Mouse (Mus musculus) intestine, embryonic 16.5 days (tissue): ENCODE data around the gene Ppp1r37. TPM values are rescaled to one million over a fixed set of nuclear protein-coding genes. Genes with fewer than 3 reads are reported as not detected.

Experiments
- ATAC-seq: fragments of 200-750 bp; cut with Nextera tagmentation; 2 replicates; pipeline ENCODE4 v1.8.0; 2017; ENCODE audit warnings: moderate TSS enrichment, moderate library complexity
- H3K27ac ChIP-seq: fragments of 300-500 bp; sonication (generic); 2 replicates; pipeline ENCODE4 v1.5.1; 2014; ENCODE audit warnings: mild to moderate bottlenecking, low read length
- H3K27me3 ChIP-seq: fragments of 300-500 bp; sonication (generic); replicated peaks from 2 replicates; pipeline ENCODE4 v1.6.1; 2014; ENCODE audit warnings: low read length, control low read depth, mixed read lengths; ENCODE audit not compliant: control insufficient read depth, insufficient read depth
- H3K36me3 ChIP-seq: fragments of 300-500 bp; sonication (generic); 2 replicates; pipeline ENCODE4 v1.6.1; 2014; ENCODE audit warnings: low read length, control low read depth; ENCODE audit not compliant: control insufficient read depth, insufficient read depth
- H3K4me1 ChIP-seq: fragments of 300-500 bp; sonication (generic); 2 replicates; pipeline ENCODE4 v1.6.1; 2014; ENCODE audit warnings: low read length, control low read depth, mixed read lengths; ENCODE audit not compliant: control insufficient read depth, insufficient read depth
- H3K4me2 ChIP-seq: fragments of 300-500 bp; sonication (generic); 2 replicates; pipeline ENCODE4 v1.6.1; 2014; ENCODE audit warnings: low read depth, low read length, control low read depth
- H3K4me3 ChIP-seq: fragments of 300-500 bp; sonication (generic); 2 replicates; pipeline ENCODE4 v1.5.1; 2014; ENCODE audit warnings: mild to moderate bottlenecking, low read length
- H3K9ac ChIP-seq: fragments of 300-500 bp; sonication (generic); 2 replicates; pipeline ENCODE4 v1.6.1; 2014; ENCODE audit warnings: low read depth, low read length
- H3K9me3 ChIP-seq: fragments of 300-500 bp; sonication (generic); 2 replicates; pipeline ENCODE4 v1.6.1; 2016; ENCODE audit warnings: low read length, control low read depth; ENCODE audit not compliant: control insufficient read depth
- WGBS: fragments of 180-500 bp; shearing (Covaris S2); extraction: QIAGEN DNeasy Blood & Tissue Kit; methylation state at CpG from one replicate; pipeline ENCODE4 v1.1.7; 2014; 5-methylcytosine and 5-hydroxymethylcytosine counted together
- polyA plus RNA-seq: library from polyadenylated mRNA; unstranded; fragments of >200 nt; fragmentation: Nextera tagmentation; extraction: Ambion mirVana; gene quantifications from 2 replicates; pipeline ENCODE4 v1.2.1, GENCODE M21; 2015

Gene Ppp1r37
- polyA plus RNA-seq, 1 experiment from 2014 or later: 15.5 TPM

DNA sequence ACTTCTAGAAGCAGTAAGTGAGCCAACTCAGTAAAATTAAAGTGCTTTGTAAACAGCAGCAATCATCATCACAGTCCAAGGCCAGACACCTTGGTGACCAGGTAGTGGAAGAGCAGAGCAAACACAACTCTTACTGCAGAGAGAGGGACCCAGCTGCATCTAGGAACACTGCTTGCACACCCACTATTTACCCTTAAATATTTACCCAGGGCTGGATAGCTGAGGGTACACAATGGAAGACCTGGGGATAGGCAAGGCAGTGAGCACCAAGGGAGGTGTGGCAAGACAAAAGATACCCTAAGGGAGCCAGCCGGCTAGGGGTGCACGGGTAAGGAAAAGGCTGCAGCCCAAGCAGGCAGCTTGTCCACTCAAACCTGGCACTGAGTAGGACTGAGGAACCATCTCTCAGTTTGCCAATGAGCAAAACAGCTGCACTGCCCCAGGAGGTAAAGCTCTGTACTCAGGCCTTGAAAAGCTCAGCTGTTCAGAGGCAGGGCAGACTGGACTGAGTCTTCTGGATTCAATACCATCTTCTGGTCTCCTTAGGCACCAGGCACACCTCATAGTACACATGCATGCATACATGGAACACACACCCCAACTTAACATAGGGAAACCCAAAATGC, 15.4 kb downstream of the Ppp1r37 start:
- no peaks in the 10 kb centered on the region for H3K27me3 ChIP-seq
- no peak overlapping the region for H3K9ac ChIP-seq
- H3K4me3 ChIP-seq: no peak overlapping the region
- no peaks in the 10 kb centered on the region for H3K9me3 ChIP-seq
- 67% methylated on average over 2 of the region's 2 CpGs for WGBS
- H3K4me1 ChIP-seq: peaks cover 40% of the 10 kb centered on the region
- ATAC-seq: peak; percentile 62
- H3K36me3 ChIP-seq: no peaks in the 10 kb centered on the region
- H3K4me2 ChIP-seq: no peak overlapping the region
- peak overlapping the region; percentile 19; the same call in 1 of the 2 replicates for H3K27ac ChIP-seq

DNA sequence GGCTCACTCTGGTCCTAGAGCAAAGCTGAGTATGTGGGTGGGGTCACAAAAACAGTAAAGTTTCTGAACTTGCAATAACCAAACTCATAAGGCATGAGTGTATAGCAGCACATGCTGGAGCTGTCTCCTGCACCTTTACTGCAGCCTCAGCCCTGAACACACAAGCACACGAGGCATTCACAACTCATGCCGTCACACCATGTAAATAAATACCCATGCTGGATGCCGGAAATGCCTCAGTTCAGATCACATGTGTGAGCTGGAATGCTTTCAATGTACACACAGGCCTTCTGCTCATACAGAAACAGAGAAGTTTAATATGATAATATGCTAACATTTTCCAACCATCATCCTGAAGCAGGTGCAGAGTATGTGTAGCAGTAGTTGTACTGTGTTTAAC, 16.9 kb downstream of the Ppp1r37 start:
- ATAC-seq: peak; percentile 21; the same call in 1 of the 2 replicates
- H3K27me3 ChIP-seq: no peaks in the 10 kb centered on the region
- peaks cover 34% of the 10 kb centered on the region for H3K4me1 ChIP-seq
- no peak overlapping the region for H3K9ac ChIP-seq
- no peak overlapping the region for H3K4me2 ChIP-seq
- H3K4me3 ChIP-seq: no peak overlapping the region
- WGBS: 29% methylated on average over 3 of the region's 3 CpGs
- H3K36me3 ChIP-seq: no peaks in the 10 kb centered on the region
- no peaks in the 10 kb centered on the region for H3K9me3 ChIP-seq
- H3K27ac ChIP-seq: 0 out of 2 replicates have a peak overlapping the region, but pooled peaks have one; percentile 27

DNA sequence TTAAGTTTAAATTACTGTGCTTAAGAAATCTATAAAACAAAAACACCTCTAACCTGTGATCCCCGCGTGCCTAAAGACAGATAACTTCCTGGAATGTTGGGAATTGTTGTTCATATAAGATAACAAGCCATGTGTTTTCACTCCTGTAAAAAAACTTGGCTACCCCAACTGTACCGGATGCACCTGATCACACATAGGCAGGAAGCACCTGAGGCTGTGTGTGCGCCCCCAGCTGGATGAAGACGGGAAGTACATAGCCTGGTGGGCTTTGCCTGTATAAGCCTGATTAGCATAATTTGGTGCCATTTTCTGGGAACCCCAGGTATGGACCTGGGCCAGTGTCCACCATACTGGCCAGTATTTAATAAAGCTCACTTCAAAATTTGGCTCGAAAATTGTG, 19.3 kb downstream of the Ppp1r37 start:
- H3K4me1 ChIP-seq: peaks cover 34% of the 10 kb centered on the region
- H3K9ac ChIP-seq: no peak overlapping the region
- H3K4me2 ChIP-seq: no peak overlapping the region
- H3K4me3 ChIP-seq: no peak overlapping the region
- no peaks in the 10 kb centered on the region for H3K36me3 ChIP-seq
- no peaks in the 10 kb centered on the region for H3K9me3 ChIP-seq
- WGBS: 48% methylated on average over 6 of the region's 6 CpGs
- no peak overlapping the region for H3K27ac ChIP-seq
- H3K27me3 ChIP-seq: no peaks in the 10 kb centered on the region
- no peak for ATAC-seq

DNA sequence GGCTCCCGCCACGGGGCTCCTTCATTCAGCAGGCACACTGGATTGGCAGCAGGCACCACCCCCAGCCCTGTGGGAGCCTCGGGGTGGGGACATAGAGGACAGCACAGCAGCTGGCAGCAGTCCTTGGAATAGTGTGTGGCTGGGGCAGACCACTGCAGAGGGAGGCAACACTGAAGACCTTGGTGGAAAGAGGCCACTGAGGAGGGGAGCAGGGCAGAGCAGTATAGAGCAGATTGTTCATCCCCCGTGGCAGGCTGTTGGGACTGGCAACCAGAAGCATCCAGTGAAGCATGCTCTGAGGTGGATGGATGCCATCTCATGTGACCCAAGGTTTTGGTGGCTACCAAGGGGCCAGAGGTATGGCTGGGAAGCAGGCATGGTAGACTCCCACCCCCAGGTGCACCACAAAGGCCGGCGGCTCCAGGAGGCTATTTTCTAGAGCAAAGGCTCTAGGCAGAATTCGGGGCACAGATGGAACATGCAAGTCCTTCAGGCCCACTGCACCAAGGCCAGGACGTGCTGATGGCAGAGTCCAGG, 20.7 kb downstream of the Ppp1r37 start:
- ATAC-seq: peak; percentile 46; the same call in 1 of the 2 replicates
- H3K27ac ChIP-seq: peak overlapping the region; percentile 4; the same call in 1 of the 2 replicates
- H3K36me3 ChIP-seq: no peaks in the 10 kb centered on the region
- no peaks in the 10 kb centered on the region for H3K9me3 ChIP-seq
- H3K4me2 ChIP-seq: no peak overlapping the region
- no peak overlapping the region for H3K4me3 ChIP-seq
- no peaks in the 10 kb centered on the region for H3K27me3 ChIP-seq
- 0 out of 2 replicates have a peak overlapping the region, but pooled peaks have one; percentile 24 for H3K9ac ChIP-seq
- 70% methylated on average over 8 of the region's 8 CpGs for WGBS
- peaks cover 25% of the 10 kb centered on the region for H3K4me1 ChIP-seq

DNA sequence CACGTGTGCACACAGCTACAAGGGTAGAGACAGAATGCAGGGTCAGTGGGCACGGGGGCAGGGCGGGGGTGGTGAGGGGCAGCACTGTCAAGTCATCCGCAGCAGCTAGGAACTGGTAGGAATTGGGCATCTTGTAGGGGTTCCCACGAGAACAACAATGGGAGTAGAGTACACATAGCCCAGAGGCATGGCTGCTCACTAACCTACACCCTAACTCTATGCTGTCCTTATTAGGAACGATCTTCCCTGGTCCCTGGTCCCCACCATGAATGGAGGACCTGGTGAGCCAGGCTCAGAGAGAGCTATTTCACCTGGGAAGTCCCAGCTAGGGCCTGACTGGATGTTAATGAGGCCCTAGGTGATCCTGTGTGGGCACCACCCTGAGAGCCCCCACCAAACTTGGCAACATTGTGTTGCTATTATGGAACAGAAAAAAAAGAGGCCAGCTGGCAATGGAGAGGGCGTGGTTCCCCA, 21.2 kb downstream of the Ppp1r37 start:
- Histone ChIP-seq H3K9me3 (no peaks in the 10 kb centered on the region), H3K36me3 (no peaks in the 10 kb centered on the region), H3K4me2 (no peak overlapping the region), H3K27ac (peak overlapping the region; percentile 4; the same call in 1 of the 2 replicates), H3K27me3 (no peaks in the 10 kb centered on the region), H3K9ac (0 out of 2 replicates have a peak overlapping the region, but pooled peaks have one; percentile 24), H3K4me3 (no peak overlapping the region), H3K4me1 (peaks cover 25% of the 10 kb centered on the region)
- WGBS: 78% methylated on average over 7 of the region's 7 CpGs
- ATAC-seq: peak; percentile 6; the same call in 1 of the 2 replicates

DNA sequence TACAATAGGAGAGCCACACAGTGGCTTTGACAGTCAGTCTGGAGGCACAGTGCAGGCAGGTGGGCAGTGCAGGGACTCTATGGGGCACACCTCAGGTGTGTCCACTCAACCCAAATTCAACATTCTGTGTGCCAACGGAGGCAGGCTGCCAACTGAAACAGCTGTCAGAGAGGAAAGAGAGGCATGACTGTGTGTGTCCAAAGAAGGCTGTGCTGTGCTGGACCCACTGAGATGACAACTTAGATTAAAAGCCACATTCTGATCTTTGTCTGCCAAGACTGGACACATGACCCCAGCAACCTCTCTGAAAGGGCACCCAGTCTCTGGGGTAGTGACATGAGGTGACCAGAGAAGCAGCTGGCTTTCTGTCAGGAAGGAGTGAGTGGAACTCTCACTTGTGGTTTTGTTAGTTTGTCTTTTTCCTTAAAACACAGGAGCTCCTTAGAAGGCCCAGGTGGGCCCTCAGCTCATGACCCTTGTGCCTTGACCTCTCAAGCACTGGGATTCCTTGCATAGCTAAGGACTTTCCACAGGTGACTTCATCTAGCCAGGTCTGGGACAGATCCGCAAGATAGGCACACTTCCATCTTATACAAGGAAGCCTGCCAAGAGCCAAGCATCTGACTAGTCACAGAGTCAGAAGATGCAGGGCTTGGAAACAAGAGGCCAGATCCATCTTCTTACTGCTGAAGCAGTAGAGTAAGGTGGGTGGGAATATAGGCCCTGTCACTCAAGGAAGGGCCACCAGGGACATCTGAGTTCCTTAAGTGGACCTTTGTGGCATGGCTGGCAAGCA, 21.9 kb downstream of the Ppp1r37 start:
- no peaks in the 10 kb centered on the region for H3K9me3 ChIP-seq
- H3K4me1 ChIP-seq: peaks cover 18% of the 10 kb centered on the region
- no peak overlapping the region for H3K9ac ChIP-seq
- H3K27ac ChIP-seq: no peak overlapping the region
- H3K36me3 ChIP-seq: no peaks in the 10 kb centered on the region
- ATAC-seq: no peak
- H3K4me3 ChIP-seq: no peak overlapping the region
- no peaks in the 10 kb centered on the region for H3K27me3 ChIP-seq
- no peak overlapping the region for H3K4me2 ChIP-seq
- 83% methylated on average over 2 of the region's 2 CpGs for WGBS

DNA sequence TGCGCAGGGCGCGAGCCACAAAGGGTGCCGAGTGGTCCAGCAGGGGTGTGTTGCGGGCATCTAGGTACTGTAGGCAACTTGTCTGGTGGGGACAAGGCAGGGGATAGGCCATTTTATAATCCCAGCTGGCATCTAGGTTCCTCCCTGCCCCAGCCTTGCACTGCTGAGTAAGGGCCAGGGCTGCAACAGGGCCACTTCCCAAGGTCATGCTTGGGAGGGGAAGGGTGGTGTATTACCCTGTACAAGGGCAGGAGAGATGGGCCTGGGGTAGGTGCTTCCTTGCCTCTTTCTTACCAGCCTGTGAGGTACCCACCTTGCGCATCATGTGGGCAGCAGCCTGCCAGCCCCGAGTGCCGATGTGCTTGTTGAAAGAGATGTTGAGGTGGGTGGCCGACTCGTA, 28.2 kb downstream of the Ppp1r37 start:
- H3K27me3 ChIP-seq: no peaks in the 10 kb centered on the region
- 91% methylated on average over 10 of the region's 10 CpGs for WGBS
- H3K4me3 ChIP-seq: no peak overlapping the region
- no peaks in the 10 kb centered on the region for H3K9me3 ChIP-seq
- ATAC-seq: no peak
- no peaks in the 10 kb centered on the region for H3K4me1 ChIP-seq
- H3K4me2 ChIP-seq: no peak overlapping the region
- peaks cover 24% of the 10 kb centered on the region; the same call in 1 of the 2 replicates for H3K36me3 ChIP-seq
- H3K27ac ChIP-seq: no peak overlapping the region
- no peak overlapping the region for H3K9ac ChIP-seq

DNA sequence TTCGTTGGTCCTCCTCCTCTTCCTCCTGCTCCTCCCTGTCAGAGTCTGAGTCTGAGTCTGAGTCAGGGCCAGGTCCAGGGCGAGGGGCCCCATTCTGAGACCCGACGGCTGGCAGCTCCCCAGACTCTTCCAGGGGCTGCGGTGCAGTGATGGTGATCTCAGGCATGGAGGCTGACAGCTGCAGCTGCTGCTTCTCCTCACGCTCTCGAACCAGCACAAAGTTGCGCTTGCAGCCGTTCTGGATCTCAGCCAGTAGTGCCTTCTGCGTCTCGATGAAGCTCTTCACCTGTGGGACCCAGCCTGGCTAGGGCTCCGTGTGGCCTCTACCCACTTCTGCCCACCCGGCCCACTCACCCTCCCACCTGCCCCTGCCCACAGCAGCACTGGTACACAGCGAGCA, 30.6 kb downstream of the Ppp1r37 start:
- Histone ChIP-seq H3K9me3 (no peaks in the 10 kb centered on the region), H3K9ac (no peak overlapping the region), H3K4me1 (no peaks in the 10 kb centered on the region), H3K4me2 (no peak overlapping the region), H3K27me3 (no peaks in the 10 kb centered on the region), H3K27ac (no peak overlapping the region), H3K36me3 (peaks cover 27% of the 10 kb centered on the region), H3K4me3 (no peak overlapping the region)
- WGBS: 85% methylated on average over 14 of the region's 14 CpGs
- no peak for ATAC-seq

DNA sequence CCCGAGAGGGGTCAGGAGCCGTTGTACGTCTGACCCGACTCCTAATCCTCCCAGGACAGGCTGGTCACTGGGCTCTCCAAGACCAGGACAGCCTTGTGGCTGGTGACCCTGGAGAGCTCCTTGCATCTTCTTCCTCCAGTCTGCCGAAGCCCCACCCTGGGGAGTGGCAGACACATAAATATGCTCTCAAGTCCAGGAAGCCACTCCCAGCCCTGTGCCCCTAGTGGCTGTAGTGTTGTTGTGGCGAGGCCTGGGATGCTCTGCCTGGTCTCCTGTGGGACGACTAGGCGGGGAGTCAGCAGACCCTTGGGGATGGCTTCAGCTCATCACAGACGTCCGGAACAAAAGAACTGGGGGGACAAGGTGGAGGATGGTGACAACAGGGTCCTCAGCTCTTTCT, 31.8 kb downstream of the Ppp1r37 start:
- Histone ChIP-seq H3K27ac (no peak overlapping the region), H3K9ac (no peak overlapping the region), H3K4me2 (no peak overlapping the region), H3K9me3 (no peaks in the 10 kb centered on the region), H3K4me1 (no peaks in the 10 kb centered on the region), H3K36me3 (peaks cover 27% of the 10 kb centered on the region), H3K4me3 (no peak overlapping the region), H3K27me3 (no peaks in the 10 kb centered on the region)
- peak; percentile 79 for ATAC-seq
- 65% methylated on average over 10 of the region's 10 CpGs for WGBS
